Mouse (Mus musculus) layer of hippocampus, adult 9-11 months (tissue): ENCODE data around the gene Med13l.

Source experiments
- DNase-seq: peaks from one replicate; pipeline ENCODE4 v3.0.0; 2022

Gene Med13l

GRCm38 (mm10) chr5:118747026-118747425 lies 186.5 kb downstream of the Med13l start:
- no peak for DNase-seq

GRCm38 (mm10) chr5:118751446-118752179 lies 191.1 kb downstream of the Med13l start:
- DNase-seq: no peak

GRCm38 (mm10) chr5:118752868-118753267 lies 192.4 kb downstream of the Med13l start:
- DNase-seq: peak; percentile 60

- no peak for DNase-seq
Measured at GRCm38 (mm10) chr5:118753471-118754044, 193.1 kb downstream of the Med13l start.

- no peak for DNase-seq
Measured at GRCm38 (mm10) chr5:118754191-118754759, 193.8 kb downstream of the Med13l start.

- no peak for DNase-seq
Measured at GRCm38 (mm10) chr5:118756078-118756477, 195.6 kb downstream of the Med13l start.

- no peak for DNase-seq
Measured at GRCm38 (mm10) chr5:118757396-118758301, 197.2 kb downstream of the Med13l start.

- DNase-seq: no peak
Measured at GRCm38 (mm10) chr5:118760986-118761385, 200.5 kb downstream of the Med13l start.

GRCm38 (mm10) chr5:118762499-118763185 lies 202.2 kb downstream of the Med13l start:
- no peak for DNase-seq

GRCm38 (mm10) chr5:118763353-118763752 lies 202.9 kb downstream of the Med13l start:
- no peak for DNase-seq

- DNase-seq: no peak
Measured at GRCm38 (mm10) chr5:118769143-118769542, 208.7 kb downstream of the Med13l start.

- no peak for DNase-seq
Measured at GRCm38 (mm10) chr5:118773866-118774265, 213.4 kb downstream of the Med13l start.

- no peak for DNase-seq
Measured at GRCm38 (mm10) chr5:118776396-118776795, 215.9 kb downstream of the Med13l start.

GRCm38 (mm10) chr5:118781598-118781997 lies 221.1 kb downstream of the Med13l start:
- no peak for DNase-seq

- DNase-seq: no peak
Measured at GRCm38 (mm10) chr5:118782139-118782538, 221.7 kb downstream of the Med13l start.

GRCm38 (mm10) chr5:118789226-118789625 lies 228.7 kb downstream of the Med13l start:
- no peak for DNase-seq

GRCm38 (mm10) chr5:118789776-118790175 lies 229.3 kb downstream of the Med13l start:
- DNase-seq: no peak

- DNase-seq: no peak
Measured at GRCm38 (mm10) chr5:118797811-118798210, 237.3 kb downstream of the Med13l start.

- DNase-seq: no peak
Measured at GRCm38 (mm10) chr5:118801592-118801991, 241.1 kb downstream of the Med13l start.

- no peak for DNase-seq
Measured at GRCm38 (mm10) chr5:118802036-118802435, 241.6 kb downstream of the Med13l start.

GRCm38 (mm10) chr5:118808946-118809345 lies 248.5 kb downstream of the Med13l start:
- no peak for DNase-seq

GRCm38 (mm10) chr5:118809588-118809987 lies 249.1 kb downstream of the Med13l start:
- DNase-seq: no peak

- DNase-seq: no peak
Measured at GRCm38 (mm10) chr5:118811690-118812089, 251.2 kb downstream of the Med13l start.
